Mouse (Mus musculus) frontal cortex, adult 2 months (tissue): ENCODE results near the gene Edf1. TPM values are rescaled to one million over a fixed set of nuclear protein-coding genes. Genes with fewer than 3 reads are reported as not detected.

Source experiments
- polyA plus RNA-seq: library from polyadenylated mRNA; depleted of rRNA; stranded (reverse); fragments of >200 nt; gene quantifications from 2 replicates; pipeline ENCODE4 v1.2.3, GENCODE M21; 2012; rRNA removed

Edf1 gene
- polyA plus RNA-seq, 1 experiment, result 289 TPM

Other genes with a start within 250 kb of the Edf1 start
- 313 and 325 TPM in 2 replicates for gene Grin1, start 238.7 kb upstream of the Edf1 start, polyA plus RNA-seq
- gene Man1b1, start 225.5 kb upstream of the Edf1 start, polyA plus RNA-seq, result 31.1 and 31.8 TPM in 2 replicates
- gene Dpp7, start 201.5 kb upstream of the Edf1 start, polyA plus RNA-seq, result 62.5 and 63.9 TPM in 2 replicates
- gene Uap1l1, start 192.2 kb upstream of the Edf1 start, polyA plus RNA-seq, result 15.0 and 17.9 TPM in 2 replicates
- 3.9 and 5.3 TPM in 2 replicates for gene Sapcd2, start 185.5 kb upstream of the Edf1 start, polyA plus RNA-seq
- 14.1 and 19.3 TPM in 2 replicates for gene Entpd2, start 162.0 kb upstream of the Edf1 start, polyA plus RNA-seq
- 383 and 426 TPM in 2 replicates for gene Npdc1, start 158.5 kb upstream of the Edf1 start, polyA plus RNA-seq
- gene Fut7, start 134.6 kb upstream of the Edf1 start, polyA plus RNA-seq, result 0.40 and 0.67 TPM in 2 replicates
- gene Abca2, start 129.1 kb upstream of the Edf1 start, polyA plus RNA-seq, result 107 TPM in 2 replicates
- 0.42 and 1.4 TPM in 2 replicates for gene Clic3, start 101.0 kb upstream of the Edf1 start, polyA plus RNA-seq
- 110 and 114 TPM in 2 replicates for gene Paxx, start 96.8 kb upstream of the Edf1 start, polyA plus RNA-seq
- gene Ptgds, start 87.8 kb upstream of the Edf1 start, polyA plus RNA-seq, result 2,136 and 2,926 TPM in 2 replicates
- gene Lcn12, start 63.9 kb upstream of the Edf1 start, polyA plus RNA-seq, result not detected in 2 replicates
- gene Fbxw5, start 57.1 kb upstream of the Edf1 start, polyA plus RNA-seq, result 64.7 and 72.3 TPM in 2 replicates
- 2.5 and 2.8 TPM in 2 replicates for gene C8g, start 56.1 kb upstream of the Edf1 start, polyA plus RNA-seq
- 8.1 and 9.1 TPM in 2 replicates for gene Traf2, start 10.9 kb upstream of the Edf1 start, polyA plus RNA-seq
- 2.1 and 2.5 TPM in 2 replicates for gene Mamdc4, start 17.0 kb downstream of the Edf1 start, polyA plus RNA-seq
- gene Phpt1, start 17.4 kb downstream of the Edf1 start, polyA plus RNA-seq, result 134 and 161 TPM in 2 replicates
- 114 and 122 TPM in 2 replicates for gene Ajm1, start 23.9 kb downstream of the Edf1 start, polyA plus RNA-seq
- 130 and 148 TPM in 2 replicates for gene Rabl6, start 50.7 kb downstream of the Edf1 start, polyA plus RNA-seq
- 0.06 TPM in 1 of 2 replicates, not detected in the other for gene Ccdc183, start 59.8 kb downstream of the Edf1 start, polyA plus RNA-seq
- gene Tmem141, start 64.2 kb downstream of the Edf1 start, polyA plus RNA-seq, result 66.7 and 72.2 TPM in 2 replicates
- gene Fcna, start 70.2 kb downstream of the Edf1 start, polyA plus RNA-seq, result 0.17 and 0.28 TPM in 2 replicates
- gene Lcn8, start 95.3 kb downstream of the Edf1 start, polyA plus RNA-seq, result not detected in 2 replicates
- not detected in 2 replicates for gene Lcn5, start 100.1 kb downstream of the Edf1 start, polyA plus RNA-seq
- gene Lcn6, start 118.9 kb downstream of the Edf1 start, polyA plus RNA-seq, result not detected in 2 replicates
- gene Lcn10, start 124.9 kb downstream of the Edf1 start, polyA plus RNA-seq, result not detected in 2 replicates
- not detected in 2 replicates for gene Obp2a, start 142.2 kb downstream of the Edf1 start, polyA plus RNA-seq
- 107 and 127 TPM in 2 replicates for gene Bmyc, start 148.9 kb downstream of the Edf1 start, polyA plus RNA-seq
- gene Obp2b, start 179.2 kb downstream of the Edf1 start, polyA plus RNA-seq, result not detected in 2 replicates
- not detected in 2 replicates for gene Lcn3, start 207.7 kb downstream of the Edf1 start, polyA plus RNA-seq
- not detected in 2 replicates for gene Lcn11, start 219.2 kb downstream of the Edf1 start, polyA plus RNA-seq
- gene Gm13539, start 224.4 kb downstream of the Edf1 start, polyA plus RNA-seq, result not detected in 2 replicates